Mouse (Mus musculus) embryo, embryonic 10 days (tissue): Measurements from ENCODE around the gene Arf3.

Source experiments
- DNase-seq: peaks from one replicate; pipeline ENCODE4 v3.0.0-alpha.2; 2015; ENCODE audit warnings: low spot score

Gene Arf3

GRCm38 (mm10) chr15:98790761-98791160, 27.7 kb upstream of the Arf3 start:
- no peak for DNase-seq

- peak; percentile 73 for DNase-seq
Observed at GRCm38 (mm10) chr15:98789661-98790535, 26.9 kb upstream of the Arf3 start, which contains the start of gene Wnt1. Gene Wnt1 (plus strand): TSS chr15:98789857.

- DNase-seq = no peak
Observed at GRCm38 (mm10) chr15:98788972-98789660, 26.1 kb upstream of the Arf3 start.

- no peak for DNase-seq
Observed at GRCm38 (mm10) chr15:98787930-98788329, 24.9 kb upstream of the Arf3 start.

GRCm38 (mm10) chr15:98785744-98786143, 22.7 kb upstream of the Arf3 start:
- no peak for DNase-seq

GRCm38 (mm10) chr15:98781166-98781565, 18.2 kb upstream of the Arf3 start:
- DNase-seq = no peak

DNA sequence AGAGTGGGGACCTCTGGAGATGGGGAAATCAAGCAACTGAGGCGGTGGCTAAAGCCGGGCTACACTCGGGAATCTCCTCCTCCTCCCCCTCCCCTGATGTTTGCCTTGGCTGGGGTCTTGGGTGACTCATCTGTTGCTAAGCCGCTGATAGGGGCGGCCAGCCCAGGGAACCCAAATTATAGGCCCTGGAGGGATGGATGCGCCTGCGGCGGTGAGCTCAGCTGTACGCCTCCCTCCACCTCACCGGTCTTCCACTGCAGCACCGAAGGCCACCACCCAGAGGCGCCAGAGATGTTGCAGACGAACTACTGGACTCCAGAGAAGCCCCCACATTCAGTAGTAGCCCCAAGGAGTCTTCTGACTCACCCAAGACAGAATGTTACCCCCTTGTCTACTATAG, 17.6 kb upstream of the Arf3 start:
- DNase-seq = no peak

GRCm38 (mm10) chr15:98780075-98780474, 17.1 kb upstream of the Arf3 start:
- DNase-seq = no peak

DNA sequence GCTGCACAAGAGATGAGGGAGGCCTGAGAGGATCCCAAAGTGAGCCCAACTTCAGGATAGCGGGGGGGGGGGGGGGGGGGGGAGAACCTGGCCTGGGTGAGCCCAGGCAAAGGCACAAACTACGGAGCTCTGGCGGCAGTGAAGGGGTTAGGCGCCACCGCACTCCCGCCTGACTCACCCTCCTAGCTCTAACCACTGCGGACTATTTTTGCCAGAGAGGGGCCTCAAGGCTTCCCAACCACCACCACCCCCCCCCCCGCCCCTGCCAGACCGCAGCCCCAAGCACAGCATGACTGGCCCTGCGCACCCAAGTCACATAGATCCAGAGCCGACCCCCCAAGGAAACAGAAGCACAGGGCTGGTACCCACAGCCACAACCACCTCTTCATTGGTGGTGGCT, 15.8 kb upstream of the Arf3 start:
- no peak for DNase-seq

DNA sequence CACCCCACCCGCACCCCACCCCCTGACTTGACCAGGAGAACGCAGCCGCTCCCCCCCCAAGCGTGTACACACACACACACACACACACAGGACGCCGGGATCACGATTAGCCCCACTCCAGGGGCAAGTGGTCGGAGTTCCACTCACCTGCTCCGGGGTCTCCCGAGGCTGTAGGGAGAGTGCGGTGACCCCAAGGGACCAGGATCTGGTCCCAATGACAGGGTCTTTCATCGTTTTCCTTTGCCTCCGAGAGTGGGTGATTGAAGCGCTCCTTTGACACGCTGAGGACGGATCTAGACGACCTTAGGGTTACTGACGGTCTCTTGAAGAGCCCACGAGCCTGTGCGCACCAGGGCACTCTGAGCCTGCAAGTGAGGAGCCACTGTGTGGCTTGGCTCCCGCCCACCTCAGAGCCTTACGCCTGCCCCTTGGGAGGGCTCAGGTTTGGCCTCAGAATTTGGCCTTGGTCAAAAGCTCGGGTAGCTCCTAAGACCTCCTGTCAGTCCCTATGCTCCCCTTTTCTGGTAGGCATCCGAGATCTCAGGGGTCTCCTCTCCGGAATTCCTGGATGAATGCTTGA, 15.3 kb upstream of the Arf3 start:
- DNase-seq = no peak

GRCm38 (mm10) chr15:98777762-98778161, 14.7 kb upstream of the Arf3 start, which contains the start of gene Wnt10b:
Gene Wnt10b (minus strand): TSS chr15:98778150.
- DNase-seq = no peak

DNA sequence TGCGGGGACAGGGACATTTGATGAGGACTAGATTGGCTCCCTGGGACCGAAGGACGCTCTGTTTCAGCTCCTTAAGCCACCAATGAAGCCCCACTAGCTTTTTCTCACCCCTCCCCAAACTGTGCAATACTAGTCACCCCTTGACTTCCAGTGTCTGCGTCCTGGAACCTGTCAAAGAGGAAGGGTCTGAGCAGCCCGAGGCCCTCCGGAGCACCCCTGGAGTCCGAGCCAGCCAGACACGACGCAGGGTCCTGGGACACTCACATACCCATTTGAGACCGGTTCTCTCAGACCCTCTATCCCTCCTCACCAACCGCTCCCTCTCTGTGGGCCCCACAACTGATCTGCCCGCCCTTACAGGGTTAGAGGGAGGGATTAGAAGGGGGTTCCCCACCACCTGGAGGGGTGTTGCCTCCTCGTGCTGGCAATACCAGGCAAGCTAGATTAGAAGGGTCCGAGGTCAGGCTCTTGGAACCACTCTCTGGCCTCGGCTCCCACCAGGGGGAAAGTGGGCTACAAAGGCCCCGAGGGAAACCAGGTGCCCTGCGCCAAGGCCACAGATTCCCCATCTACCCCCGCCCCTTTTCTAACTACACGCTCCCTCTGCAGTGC, 14.1 kb upstream of the Arf3 start:
- no peak for DNase-seq

- DNase-seq = peak; percentile 56
Observed at GRCm38 (mm10) chr15:98776280-98777004, 13.4 kb upstream of the Arf3 start.

- DNase-seq = no peak
Observed at GRCm38 (mm10) chr15:98775533-98775932, 12.5 kb upstream of the Arf3 start.

GRCm38 (mm10) chr15:98774096-98774495, 11.1 kb upstream of the Arf3 start:
- DNase-seq = no peak

DNA sequence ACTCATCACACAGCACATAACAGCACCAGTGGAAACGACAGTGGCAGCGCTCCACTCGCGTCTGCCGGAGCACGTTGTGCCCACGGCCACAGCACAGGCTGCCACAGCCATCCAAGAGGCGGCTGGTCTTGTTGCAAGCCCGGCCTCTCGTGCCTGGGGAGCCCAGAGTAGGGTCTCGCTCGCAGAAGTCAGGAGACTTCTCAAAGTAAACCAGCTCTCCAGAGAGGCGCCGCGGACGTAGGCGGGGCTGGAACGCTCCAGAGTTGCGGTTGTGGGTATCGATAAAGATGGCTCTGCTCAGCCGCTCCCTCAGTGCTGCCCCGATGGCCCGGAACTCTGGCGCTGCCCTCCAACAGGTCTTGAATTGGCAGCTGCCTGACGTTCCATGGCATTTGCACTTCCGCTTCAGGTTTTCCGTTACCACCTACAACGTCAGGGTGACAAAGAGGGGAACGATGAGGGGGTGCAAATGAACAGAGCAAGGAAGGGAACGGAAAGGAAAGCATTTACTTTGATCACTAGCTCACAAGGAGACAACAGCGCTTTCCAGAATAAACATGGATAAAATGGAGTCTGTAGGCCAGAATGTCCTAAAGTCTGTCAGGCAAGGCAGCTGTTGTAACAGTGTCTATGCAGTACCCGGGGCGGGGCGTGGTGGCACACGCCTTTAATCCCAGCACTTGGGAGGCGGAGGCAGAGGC, 9.6 kb upstream of the Arf3 start:
- DNase-seq = peak; percentile 57

- DNase-seq = no peak
Observed at GRCm38 (mm10) chr15:98771813-98772425, 8.9 kb upstream of the Arf3 start.

DNA sequence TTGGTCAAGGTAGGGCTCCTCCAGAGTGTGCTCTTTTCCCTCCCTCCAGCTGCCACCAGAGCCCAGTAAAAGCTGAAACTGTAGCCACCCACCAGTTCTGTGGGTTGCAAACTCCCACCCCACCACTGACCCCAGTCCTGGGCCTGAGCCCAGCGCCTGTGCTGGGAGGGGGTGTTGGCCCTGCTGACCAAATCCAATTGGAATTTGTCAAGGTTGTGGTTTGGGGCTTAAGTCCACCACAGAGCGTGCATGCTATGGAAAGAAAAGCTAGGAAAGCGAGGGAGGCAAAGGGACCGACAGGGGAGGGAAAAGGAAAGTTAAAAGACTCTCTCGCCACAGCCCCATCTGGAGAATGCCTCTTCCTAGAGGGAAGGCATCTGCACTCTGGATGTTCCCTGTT, 5.2 kb upstream of the Arf3 start:
- DNase-seq = no peak

DNA sequence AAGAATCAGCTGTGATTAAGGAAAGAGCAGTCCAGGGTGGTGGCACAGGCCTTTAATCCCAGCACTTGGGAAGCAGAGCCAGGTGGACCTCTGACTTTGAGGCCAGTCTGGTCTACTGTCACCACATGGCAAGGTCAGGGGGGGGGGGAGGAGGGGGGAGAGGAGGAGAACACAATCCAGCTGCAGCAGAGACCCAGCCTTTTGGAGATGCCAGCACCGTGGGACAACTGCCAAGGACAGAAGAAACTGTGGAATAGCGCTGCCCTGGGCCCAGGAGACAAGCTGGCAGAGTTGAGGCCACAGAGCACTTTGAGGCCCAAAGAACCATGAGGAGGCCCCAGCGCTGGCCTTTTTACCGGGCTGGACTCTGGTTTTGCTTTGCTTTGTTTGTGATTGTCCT, 2.9 kb upstream of the Arf3 start:
- DNase-seq = no peak

DNA sequence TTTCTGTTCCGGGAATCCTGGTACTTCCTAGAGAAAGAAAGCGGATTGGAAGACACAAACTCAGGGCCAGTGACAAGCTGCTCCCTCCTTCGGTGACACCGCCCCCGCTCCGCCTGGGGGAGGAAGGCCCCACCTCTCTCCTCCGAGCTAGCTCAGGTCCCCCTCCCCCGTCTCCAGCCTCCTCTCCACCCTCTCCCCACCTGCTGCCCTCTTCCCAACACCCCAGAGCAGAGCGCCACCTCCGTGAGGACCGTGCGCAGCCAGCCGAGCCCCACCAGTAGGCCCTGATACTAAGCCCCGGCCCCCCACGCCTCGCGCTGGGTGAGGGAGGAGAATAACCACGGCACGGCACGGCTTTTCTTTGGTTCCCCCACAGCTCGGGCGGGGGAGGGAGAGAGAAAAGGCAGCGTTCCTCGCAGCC, 803 bp downstream of the Arf3 start:
- peak; percentile 86 for DNase-seq

DNA sequence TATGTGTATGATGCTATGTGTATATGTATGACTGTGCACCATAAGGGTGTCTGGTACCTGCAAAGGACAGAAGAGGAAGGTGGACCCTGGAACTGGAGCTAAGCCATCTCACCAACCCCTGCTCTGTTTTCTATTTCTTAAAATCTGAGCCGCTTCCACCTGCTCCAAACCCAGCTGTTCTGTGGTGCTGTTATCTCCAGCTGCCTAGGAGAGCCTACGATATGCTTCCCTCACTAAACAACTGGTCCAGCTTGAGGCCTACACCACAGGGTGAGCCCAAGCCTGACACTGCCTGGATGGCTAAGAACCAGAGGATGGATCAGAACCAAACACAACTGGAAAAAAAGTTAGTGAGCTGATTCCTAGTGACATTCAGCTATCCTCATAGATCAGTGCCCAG, 8.9 kb downstream of the Arf3 start:
- no peak for DNase-seq
